Mouse (Mus musculus) naive thymus-derived CD4-positive, alpha-beta T cell, adult 2 months (primary cell): ENCODE data around the gene Vmn2r82.
"Not testable (repeated sequence)": the region's sequence is repeated elsewhere in the genome, so short reads cannot be mapped to it uniquely, and the experiment has no call there.

Source experiments
- DNase-seq: peaks from one replicate; pipeline ENCODE4 v3.0.0-alpha.2; 2011; ENCODE audit warnings: low read depth

Vmn2r82 gene

GRCm38 (mm10) chr10:79356220-79356619 lies at the start of gene Vmn2r82:
Vmn2r82 (plus strand) TSS chr10:79356520.
- DNase-seq, result not testable (repeated sequence)

GRCm38 (mm10) chr10:79322033-79322736 lies 34.1 kb upstream of the Vmn2r82 start:
- DNase-seq, result not testable (repeated sequence)

GRCm38 (mm10) chr10:79322737-79323086 lies 33.6 kb upstream of the Vmn2r82 start:
- no peak for DNase-seq

- DNase-seq, result not testable (repeated sequence)
Observed at GRCm38 (mm10) chr10:79399946-79400700, 43.8 kb downstream of the Vmn2r82 start.

- DNase-seq, result peak; percentile 83
Observed at GRCm38 (mm10) chr10:79417142-79417771, 60.9 kb downstream of the Vmn2r82 start.

GRCm38 (mm10) chr10:79417772-79418170 lies 61.5 kb downstream of the Vmn2r82 start:
- peak; percentile 54 for DNase-seq

- not testable (repeated sequence) for DNase-seq
Observed at GRCm38 (mm10) chr10:79435141-79435820, 79.0 kb downstream of the Vmn2r82 start.
